Mouse (Mus musculus): ENCODE data around the gene Arl5c. TPM values are rescaled to one million over a fixed set of nuclear protein-coding genes. Genes with fewer than 3 reads are reported as not detected.

Gene Arl5c
- polyA plus RNA-seq, 1 experiment from 2014 or later: 3.8 TPM

GRCm38 (mm10) chr11:98018858-98019641, 23.1 kb upstream of the Arl5c start:
- no peaks in the 10 kb centered on the region for H3K36me3 ChIP-seq

GRCm38 (mm10) chr11:98018222-98018621, 22.2 kb upstream of the Arl5c start:
- Histone ChIP-seq H3K27ac (no peak overlapping the region), H3K4me2 (no peak overlapping the region), H3K9me3 (replicated peaks) (no peaks in the 10 kb centered on the region), H3K4me3 (no peak overlapping the region), H3K36me3 (no peaks in the 10 kb centered on the region), H3K27me3 (no peaks in the 10 kb centered on the region), H3K9ac (peak overlapping the region; percentile 38; the same call in 1 of the 2 replicates), H3K4me1 (replicated peaks) (peaks cover 33% of the 10 kb centered on the region)
- no peak for ATAC-seq (replicated peaks; ENCODE audit: insufficient number of reproducible peaks, insufficient read depth, low FRiP score, low read depth)
- 54% methylated on average over 6 of the region's 6 CpGs for WGBS

More at GRCm38 (mm10) chr11:98018858-98019641, 23.1 kb upstream of the Arl5c start:
- no peak overlapping the region for H3K9ac ChIP-seq
- no peak for ATAC-seq (replicated peaks; ENCODE audit: insufficient number of reproducible peaks, insufficient read depth, low FRiP score, low read depth)
- H3K4me3 ChIP-seq: no peak overlapping the region
- WGBS: 43% methylated on average over 10 of the region's 10 CpGs
- H3K9me3 ChIP-seq (replicated peaks): no peaks in the 10 kb centered on the region
- H3K4me1 ChIP-seq (replicated peaks): peaks cover 34% of the 10 kb centered on the region
- H3K27me3 ChIP-seq: no peaks in the 10 kb centered on the region
- H3K27ac ChIP-seq: no peak overlapping the region
- H3K4me2 ChIP-seq: no peak overlapping the region

DNA sequence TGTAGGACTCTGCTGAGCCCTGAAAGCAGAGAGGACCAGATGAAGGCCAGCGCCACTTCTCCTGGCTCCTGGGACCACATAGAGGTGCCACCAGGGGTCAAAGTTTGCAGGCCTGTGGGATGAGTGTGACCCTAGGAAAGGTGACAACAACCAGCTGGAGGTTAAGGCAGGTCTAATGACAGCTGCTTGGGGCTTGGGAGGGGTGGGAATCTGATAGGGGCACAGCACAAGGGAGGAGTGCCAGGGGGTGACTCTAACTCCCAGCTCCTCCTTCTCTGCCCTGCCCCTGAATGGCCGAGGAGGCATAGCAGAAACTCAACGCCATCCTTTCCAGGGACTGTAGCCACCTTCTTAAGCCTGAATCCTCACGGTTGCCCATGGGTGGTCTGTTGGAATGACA, 20.8 kb upstream of the Arl5c start:
- H3K4me2 ChIP-seq: no peak overlapping the region
- H3K9me3 ChIP-seq (replicated peaks): no peaks in the 10 kb centered on the region
- H3K4me1 ChIP-seq (replicated peaks): peaks cover 25% of the 10 kb centered on the region
- H3K27ac ChIP-seq: no peak overlapping the region
- H3K9ac ChIP-seq: no peak overlapping the region
- no peak for ATAC-seq (replicated peaks; ENCODE audit: insufficient number of reproducible peaks, insufficient read depth, low FRiP score, low read depth)
- WGBS: 69% methylated on average over 4 of the region's 4 CpGs
- peaks cover 3% of the 10 kb centered on the region for H3K27me3 ChIP-seq
- H3K36me3 ChIP-seq: no peaks in the 10 kb centered on the region
- no peak overlapping the region for H3K4me3 ChIP-seq

- no peaks in the 10 kb centered on the region; the same call in 1 of the 2 replicates for H3K36me3 ChIP-seq
- no peak for ATAC-seq (replicated peaks; ENCODE audit: insufficient number of reproducible peaks, insufficient read depth, low FRiP score, low read depth)
- 91% methylated on average over 5 of the region's 5 CpGs for WGBS
- no peak overlapping the region for H3K4me3 ChIP-seq
- H3K4me1 ChIP-seq (replicated peaks): peaks cover 18% of the 10 kb centered on the region
- H3K9ac ChIP-seq: no peak overlapping the region
- H3K4me2 ChIP-seq: no peak overlapping the region
- H3K9me3 ChIP-seq (replicated peaks): no peaks in the 10 kb centered on the region
- peaks cover 6% of the 10 kb centered on the region for H3K27me3 ChIP-seq
- no peak overlapping the region for H3K27ac ChIP-seq
These were observed 20.2 kb upstream of the Arl5c start for GRCm38 (mm10) chr11:98016177-98016576.

DNA sequence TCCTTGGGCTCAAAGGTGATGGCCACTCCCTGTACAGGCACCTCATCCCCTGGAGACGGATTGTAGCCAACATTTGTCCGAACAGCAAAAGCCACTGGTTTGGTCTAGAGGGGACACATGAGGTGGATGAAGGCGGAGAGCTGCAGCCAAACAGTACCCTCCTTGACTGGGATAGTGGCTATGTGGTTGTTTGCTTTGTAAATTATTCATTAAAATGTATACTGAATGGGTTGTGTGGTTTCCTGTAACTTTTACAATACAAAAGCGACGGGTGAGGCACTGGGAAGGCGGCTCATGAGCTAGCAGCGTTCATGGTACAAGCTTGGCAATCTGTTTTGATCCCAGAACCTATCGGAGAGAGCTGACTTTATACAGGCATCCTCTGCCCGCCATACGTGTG, 16.9 kb upstream of the Arl5c start:
- H3K4me2 ChIP-seq: no peak overlapping the region
- no peak overlapping the region for H3K27ac ChIP-seq
- no peak for ATAC-seq (replicated peaks; ENCODE audit: insufficient number of reproducible peaks, insufficient read depth, low FRiP score, low read depth)
- WGBS: 82% methylated on average over 10 of the region's 10 CpGs
- H3K9me3 ChIP-seq (replicated peaks): no peaks in the 10 kb centered on the region
- H3K27me3 ChIP-seq: peaks cover 6% of the 10 kb centered on the region
- H3K36me3 ChIP-seq: no peaks in the 10 kb centered on the region; the same call in 1 of the 2 replicates
- no peak overlapping the region for H3K4me3 ChIP-seq
- H3K4me1 ChIP-seq (replicated peaks): no peaks in the 10 kb centered on the region
- no peak overlapping the region for H3K9ac ChIP-seq

- peaks cover 6% of the 10 kb centered on the region for H3K27me3 ChIP-seq
- WGBS: 50% methylated on average over 9 of the region's 9 CpGs
- no peak for ATAC-seq (replicated peaks; ENCODE audit: insufficient number of reproducible peaks, insufficient read depth, low FRiP score, low read depth)
- H3K4me2 ChIP-seq: no peak overlapping the region
- no peak overlapping the region for H3K9ac ChIP-seq
- H3K9me3 ChIP-seq (replicated peaks): no peaks in the 10 kb centered on the region
- H3K4me3 ChIP-seq: no peak overlapping the region
- H3K36me3 ChIP-seq: no peaks in the 10 kb centered on the region; the same call in 1 of the 2 replicates
- H3K27ac ChIP-seq: no peak overlapping the region
- H3K4me1 ChIP-seq (replicated peaks): no peaks in the 10 kb centered on the region
These were observed 15.7 kb upstream of the Arl5c start for GRCm38 (mm10) chr11:98011716-98012115.

DNA sequence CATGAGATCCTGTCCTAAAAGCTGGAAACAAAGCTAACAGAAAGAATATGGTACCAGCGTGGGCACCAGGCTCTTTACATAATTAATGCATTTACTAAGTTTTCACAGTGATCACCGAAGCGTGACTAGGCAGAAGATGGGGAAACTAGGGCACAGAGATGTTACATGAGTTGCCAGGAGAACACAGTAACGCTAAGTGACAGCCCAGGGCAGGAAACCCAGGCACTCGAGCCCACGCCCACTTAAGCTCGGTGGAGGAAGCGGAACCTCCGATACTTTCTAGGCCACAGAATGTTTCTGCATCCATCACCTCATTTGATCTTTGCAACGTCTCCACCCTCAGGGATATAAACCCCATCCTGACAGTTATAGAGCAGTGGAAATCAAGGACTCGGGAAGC, 12.1 kb upstream of the Arl5c start:
- H3K9me3 ChIP-seq (replicated peaks): no peaks in the 10 kb centered on the region
- H3K27me3 ChIP-seq: peaks cover 6% of the 10 kb centered on the region
- H3K4me1 ChIP-seq (replicated peaks): peaks cover 20% of the 10 kb centered on the region
- no peaks in the 10 kb centered on the region; the same call in 1 of the 2 replicates for H3K36me3 ChIP-seq
- 77% methylated on average over 11 of the region's 11 CpGs for WGBS
- no peak overlapping the region for H3K4me2 ChIP-seq
- H3K27ac ChIP-seq: no peak overlapping the region
- H3K9ac ChIP-seq: no peak overlapping the region
- ATAC-seq (replicated peaks; ENCODE audit: insufficient number of reproducible peaks, insufficient read depth, low FRiP score, low read depth): no peak
- H3K4me3 ChIP-seq: no peak overlapping the region

DNA sequence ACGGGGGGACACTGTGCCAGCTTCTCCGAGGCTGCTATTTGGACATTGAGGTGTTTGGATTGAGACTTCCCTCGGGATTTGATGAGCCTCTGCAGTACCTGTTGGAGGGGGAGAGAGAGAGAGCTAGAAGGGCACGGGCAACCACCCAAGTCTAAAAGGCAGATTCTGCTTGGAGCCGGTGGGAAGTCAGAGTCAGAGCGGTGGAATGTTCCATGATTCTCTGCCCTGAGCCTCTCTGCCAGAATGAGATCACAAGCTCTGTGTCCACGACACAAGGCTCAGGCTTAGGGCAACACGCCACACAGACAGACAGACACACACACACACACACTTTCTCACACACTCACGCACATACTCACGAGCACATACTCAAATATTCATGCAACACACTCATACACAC, 9.7 kb upstream of the Arl5c start:
- H3K9ac ChIP-seq: no peak overlapping the region
- H3K27me3 ChIP-seq: peaks cover 18% of the 10 kb centered on the region
- no peak overlapping the region for H3K4me3 ChIP-seq
- H3K36me3 ChIP-seq: no peaks in the 10 kb centered on the region; the same call in 1 of the 2 replicates
- peak overlapping the region; percentile 25; the same call in 1 of the 2 replicates for H3K27ac ChIP-seq
- 0 out of 2 replicates have a peak, but pooled peaks have one; percentile 28 for ATAC-seq (replicated peaks; ENCODE audit: insufficient number of reproducible peaks, insufficient read depth, low FRiP score, low read depth)
- no peak overlapping the region for H3K4me2 ChIP-seq
- H3K9me3 ChIP-seq (replicated peaks): no peaks in the 10 kb centered on the region
- peaks cover 31% of the 10 kb centered on the region for H3K4me1 ChIP-seq (replicated peaks)
- 59% methylated on average over 10 of the region's 10 CpGs for WGBS

- no peak overlapping the region for H3K4me3 ChIP-seq
- H3K4me2 ChIP-seq: no peak overlapping the region
- peaks cover 25% of the 10 kb centered on the region for H3K27me3 ChIP-seq
- no peak overlapping the region for H3K27ac ChIP-seq
- H3K36me3 ChIP-seq: no peaks in the 10 kb centered on the region; the same call in 1 of the 2 replicates
- H3K4me1 ChIP-seq (replicated peaks): peaks cover 31% of the 10 kb centered on the region
- H3K9ac ChIP-seq: no peak overlapping the region
- no peak for ATAC-seq (replicated peaks; ENCODE audit: insufficient number of reproducible peaks, insufficient read depth, low FRiP score, low read depth)
- no peaks in the 10 kb centered on the region for H3K9me3 ChIP-seq (replicated peaks)
- WGBS: 63% methylated on average over 13 of the region's 13 CpGs
These were observed 9.1 kb upstream of the Arl5c start for GRCm38 (mm10) chr11:98005076-98005475.

GRCm38 (mm10) chr11:98004161-98004560, 8.2 kb upstream of the Arl5c start:
- Histone ChIP-seq H3K9ac (no peak overlapping the region), H3K27ac (no peak overlapping the region), H3K4me1 (replicated peaks) (peaks cover 31% of the 10 kb centered on the region), H3K27me3 (peaks cover 34% of the 10 kb centered on the region), H3K9me3 (replicated peaks) (no peaks in the 10 kb centered on the region), H3K36me3 (no peaks in the 10 kb centered on the region; the same call in 1 of the 2 replicates), H3K4me2 (no peak overlapping the region), H3K4me3 (no peak overlapping the region)
- WGBS: 45% methylated on average over 8 of the region's 8 CpGs
- no peak for ATAC-seq (replicated peaks; ENCODE audit: insufficient number of reproducible peaks, insufficient read depth, low FRiP score, low read depth)

DNA sequence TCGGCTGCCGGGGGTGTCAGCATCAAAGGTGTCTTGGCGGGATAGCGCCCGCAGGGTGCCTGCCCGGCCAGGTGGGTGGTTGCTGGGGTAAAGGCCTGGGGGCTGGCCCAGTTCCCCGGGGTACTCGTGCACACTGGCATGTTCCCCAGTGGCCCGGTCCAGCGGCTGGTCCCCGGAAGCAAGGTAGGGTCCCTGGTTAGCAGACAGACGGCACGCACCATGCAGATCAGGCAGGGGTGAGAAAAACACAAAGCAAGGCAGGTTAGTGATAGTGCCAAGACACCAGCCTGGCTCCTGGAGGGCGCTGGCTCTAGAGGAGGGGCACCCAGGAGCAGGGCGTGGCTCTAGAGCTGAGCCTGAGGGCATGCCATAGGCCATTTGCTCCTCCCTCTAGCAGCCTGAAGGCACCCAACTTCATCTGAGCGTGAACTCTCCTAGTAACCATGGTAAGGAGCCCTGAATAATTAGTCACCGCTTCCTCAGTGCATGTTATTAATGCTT, 7.2 kb upstream of the Arl5c start:
- Histone ChIP-seq H3K36me3 (no peaks in the 10 kb centered on the region; the same call in 1 of the 2 replicates), H3K4me1 (replicated peaks) (peaks cover 31% of the 10 kb centered on the region), H3K27ac (no peak overlapping the region), H3K27me3 (peaks cover 41% of the 10 kb centered on the region), H3K4me2 (peak overlapping the region; percentile 61), H3K9me3 (replicated peaks) (no peaks in the 10 kb centered on the region), H3K4me3 (peak overlapping the region; percentile 27), H3K9ac (0 out of 2 replicates have a peak overlapping the region, but pooled peaks have one; percentile 20)
- whole genome bisulfite sequencing: 36% methylated on average over 17 of the region's 17 CpGs
- ATAC-seq (replicated peaks; ENCODE audit: insufficient number of reproducible peaks, insufficient read depth, low FRiP score, low read depth): no peak

Data from heart, embryonic 15.5 days (tissue).